Mouse (Mus musculus): ENCODE measurements around the gene Plch2. TPM values are rescaled to one million over a fixed set of nuclear protein-coding genes. Genes with fewer than 3 reads are reported as not detected.

Plch2 gene
- polyA plus RNA-seq, 1 experiment from 2014 or later = 0.30 TPM

GRCm38 (mm10) chr4:155007641-155008040, 48.9 kb downstream of the Plch2 start:
- Histone ChIP-seq H3K27me3 (ENCODE audit: control insufficient read depth, insufficient read depth, low read length) (peaks cover 21% of the 10 kb centered on the region), H3K4me3 (ENCODE audit: low read depth, low read length) (no peak overlapping the region), H3K9me3 (replicated peaks; ENCODE audit: control insufficient read depth, low read length) (no peaks in the 10 kb centered on the region), H3K4me1 (ENCODE audit: control insufficient read depth, insufficient read depth, low read length) (no peaks in the 10 kb centered on the region), H3K9ac (ENCODE audit: low read depth, low read length) (no peak overlapping the region), H3K27ac (ENCODE audit: low read depth, low read length) (no peak overlapping the region), H3K4me2 (no peak overlapping the region), H3K36me3 (ENCODE audit: control insufficient read depth, insufficient read depth, low read length) (no peaks in the 10 kb centered on the region)
- 80% methylated on average over 3 of the region's 3 CpGs for WGBS (ENCODE audit: insufficient replicate concordance)
- ATAC-seq (replicated peaks; ENCODE audit: insufficient number of reproducible peaks, low FRiP score, low TSS enrichment) = no peak

- Histone ChIP-seq H3K4me1 (ENCODE audit: control insufficient read depth, insufficient read depth, low read length) (no peaks in the 10 kb centered on the region), H3K9me3 (replicated peaks; ENCODE audit: control insufficient read depth, low read length) (no peaks in the 10 kb centered on the region), H3K4me2 (no peak overlapping the region), H3K36me3 (ENCODE audit: control insufficient read depth, insufficient read depth, low read length) (no peaks in the 10 kb centered on the region), H3K9ac (ENCODE audit: low read depth, low read length) (no peak overlapping the region), H3K4me3 (ENCODE audit: low read depth, low read length) (no peak overlapping the region), H3K27me3 (ENCODE audit: control insufficient read depth, insufficient read depth, low read length) (peaks cover 21% of the 10 kb centered on the region), H3K27ac (ENCODE audit: low read depth, low read length) (no peak overlapping the region)
- WGBS (ENCODE audit: insufficient replicate concordance) = 52% methylated on average over 10 of the region's 10 CpGs
- ATAC-seq (replicated peaks; ENCODE audit: insufficient number of reproducible peaks, low FRiP score, low TSS enrichment) = no peak
Observed at GRCm38 (mm10) chr4:155006296-155006695, 50.3 kb downstream of the Plch2 start.

DNA sequence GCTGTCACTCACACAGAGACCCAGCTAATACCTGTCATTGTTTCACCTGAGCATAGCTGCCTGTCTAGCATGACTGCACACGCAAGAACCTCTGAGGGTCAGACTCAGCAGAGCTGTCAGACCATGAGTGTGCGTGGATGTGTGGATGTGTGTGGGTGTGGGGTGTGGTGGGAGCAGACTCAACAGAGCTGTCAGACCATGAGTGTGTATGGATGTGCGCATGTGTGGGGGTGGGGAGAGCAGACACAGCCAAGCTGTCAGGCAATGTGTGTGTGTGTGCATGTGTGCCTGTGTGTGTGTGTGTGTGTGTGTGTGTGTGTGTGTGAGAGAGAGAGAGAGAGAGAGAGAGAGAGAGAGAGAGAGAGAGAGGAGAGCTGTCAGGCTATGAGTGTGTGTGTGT, 51.3 kb downstream of the Plch2 start:
- 78% methylated on average over 3 of the region's 3 CpGs for WGBS (ENCODE audit: insufficient replicate concordance)
- H3K4me3 ChIP-seq (ENCODE audit: low read depth, low read length) = no peak overlapping the region
- H3K4me1 ChIP-seq (ENCODE audit: control insufficient read depth, insufficient read depth, low read length) = no peaks in the 10 kb centered on the region
- H3K9ac ChIP-seq (ENCODE audit: low read depth, low read length) = no peak overlapping the region
- peaks cover 16% of the 10 kb centered on the region for H3K27me3 ChIP-seq (ENCODE audit: control insufficient read depth, insufficient read depth, low read length)
- no peaks in the 10 kb centered on the region for H3K36me3 ChIP-seq (ENCODE audit: control insufficient read depth, insufficient read depth, low read length)
- H3K27ac ChIP-seq (ENCODE audit: low read depth, low read length) = no peak overlapping the region
- no peaks in the 10 kb centered on the region for H3K9me3 ChIP-seq (replicated peaks; ENCODE audit: control insufficient read depth, low read length)
- no peak for ATAC-seq (replicated peaks; ENCODE audit: insufficient number of reproducible peaks, low FRiP score, low TSS enrichment)
- H3K4me2 ChIP-seq = no peak overlapping the region

DNA sequence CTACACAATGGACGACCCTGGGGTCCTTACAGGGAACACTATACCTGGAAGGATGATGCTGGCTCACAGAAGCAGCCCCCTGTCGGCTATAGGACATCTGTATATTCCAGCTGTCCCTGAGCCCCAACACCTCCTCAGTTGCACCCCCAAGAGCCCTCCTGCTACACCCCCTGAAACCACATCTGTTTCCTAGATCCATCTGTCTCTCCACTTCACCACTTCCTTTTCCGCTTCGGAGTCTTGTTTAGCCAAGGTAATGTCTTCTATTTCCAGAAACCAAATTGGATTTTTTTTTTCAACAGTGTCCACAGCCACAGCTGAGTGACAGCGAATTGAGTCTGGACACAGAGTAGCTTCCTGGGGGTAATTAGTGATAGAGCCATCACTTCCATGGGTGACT, 57.2 kb downstream of the Plch2 start:
- Histone ChIP-seq H3K4me3 (ENCODE audit: low read depth, low read length) (no peak overlapping the region), H3K4me1 (ENCODE audit: control insufficient read depth, insufficient read depth, low read length) (no peaks in the 10 kb centered on the region), H3K9me3 (replicated peaks; ENCODE audit: control insufficient read depth, low read length) (no peaks in the 10 kb centered on the region), H3K27ac (ENCODE audit: low read depth, low read length) (no peak overlapping the region), H3K9ac (ENCODE audit: low read depth, low read length) (no peak overlapping the region), H3K27me3 (ENCODE audit: control insufficient read depth, insufficient read depth, low read length) (no peaks in the 10 kb centered on the region; the same call in 1 of the 2 replicates), H3K4me2 (no peak overlapping the region), H3K36me3 (ENCODE audit: control insufficient read depth, insufficient read depth, low read length) (no peaks in the 10 kb centered on the region)
- ATAC-seq (replicated peaks; ENCODE audit: insufficient number of reproducible peaks, low FRiP score, low TSS enrichment) = no peak
- 75% methylated on average over 5 of the region's 5 CpGs for WGBS (ENCODE audit: insufficient replicate concordance)

DNA sequence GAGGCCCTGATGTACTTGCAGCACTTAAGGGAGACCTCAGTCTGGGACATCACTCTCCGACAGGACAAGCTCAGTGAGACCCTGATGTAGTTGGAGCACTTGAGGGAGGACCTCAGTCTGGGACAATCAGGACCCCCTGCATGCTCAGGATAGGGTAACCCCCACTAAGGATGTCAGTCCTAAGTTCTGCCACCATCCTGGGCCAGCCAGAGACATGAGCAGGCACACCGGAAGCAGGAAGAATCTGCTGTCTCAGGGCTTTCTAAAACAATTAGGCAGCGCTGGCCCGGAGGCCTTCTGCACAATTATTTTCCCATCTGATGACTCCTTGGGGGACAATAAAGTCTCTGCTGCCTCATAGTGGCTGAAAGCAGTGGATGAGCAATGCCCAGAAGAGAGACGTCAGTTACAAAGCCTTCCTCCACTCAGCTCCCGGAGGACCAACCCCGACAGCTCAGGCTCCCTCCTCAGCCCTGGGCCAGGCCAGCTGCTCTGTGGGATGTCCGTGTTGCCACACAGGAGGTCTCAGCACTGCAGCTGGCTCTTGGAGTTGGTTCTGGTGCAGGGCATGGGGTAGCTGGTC, 59.9 kb downstream of the Plch2 start:
- no peak overlapping the region for H3K9ac ChIP-seq (ENCODE audit: low read depth, low read length)
- no peak overlapping the region for H3K27ac ChIP-seq (ENCODE audit: low read depth, low read length)
- no peaks in the 10 kb centered on the region for H3K36me3 ChIP-seq (ENCODE audit: control insufficient read depth, insufficient read depth, low read length)
- 50% methylated on average over 8 of the region's 8 CpGs for WGBS (ENCODE audit: insufficient replicate concordance)
- H3K27me3 ChIP-seq (ENCODE audit: control insufficient read depth, insufficient read depth, low read length) = no peaks in the 10 kb centered on the region; the same call in 1 of the 2 replicates
- H3K4me2 ChIP-seq = no peak overlapping the region
- no peaks in the 10 kb centered on the region for H3K9me3 ChIP-seq (replicated peaks; ENCODE audit: control insufficient read depth, low read length)
- H3K4me1 ChIP-seq (ENCODE audit: control insufficient read depth, insufficient read depth, low read length) = no peaks in the 10 kb centered on the region
- ATAC-seq (replicated peaks; ENCODE audit: insufficient number of reproducible peaks, low FRiP score, low TSS enrichment) = no peak
- H3K4me3 ChIP-seq (ENCODE audit: low read depth, low read length) = no peak overlapping the region

DNA sequence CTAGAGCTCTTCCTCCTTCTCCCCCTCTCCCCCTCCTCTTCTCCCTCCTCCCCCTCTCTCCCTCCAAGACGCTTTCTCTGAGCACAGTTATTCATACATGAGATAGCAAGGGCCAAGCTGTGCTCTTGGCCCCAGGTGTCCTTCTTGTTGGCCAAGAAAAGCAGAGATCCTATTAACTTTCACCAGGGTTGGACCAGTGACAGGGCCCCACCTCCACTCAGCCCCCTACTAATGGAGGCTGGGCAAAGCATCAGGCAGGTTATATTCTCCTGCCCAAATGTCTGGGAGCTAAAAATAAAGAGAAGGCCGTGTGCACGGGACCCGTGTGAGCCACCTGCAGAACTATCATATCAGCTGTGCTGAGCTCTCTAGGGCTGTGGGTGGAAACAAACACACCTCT, 61.7 kb downstream of the Plch2 start:
- Histone ChIP-seq H3K9ac (ENCODE audit: low read depth, low read length) (no peak overlapping the region), H3K4me1 (ENCODE audit: control insufficient read depth, insufficient read depth, low read length) (no peaks in the 10 kb centered on the region), H3K9me3 (replicated peaks; ENCODE audit: control insufficient read depth, low read length) (no peaks in the 10 kb centered on the region), H3K4me2 (no peak overlapping the region), H3K27me3 (ENCODE audit: control insufficient read depth, insufficient read depth, low read length) (0 out of 2 replicates have a peak, but pooled peaks cover 6% of the 10 kb centered on the region), H3K36me3 (ENCODE audit: control insufficient read depth, insufficient read depth, low read length) (no peaks in the 10 kb centered on the region), H3K27ac (ENCODE audit: low read depth, low read length) (no peak overlapping the region), H3K4me3 (ENCODE audit: low read depth, low read length) (no peak overlapping the region)
- ATAC-seq (replicated peaks; ENCODE audit: insufficient number of reproducible peaks, low FRiP score, low TSS enrichment) = no peak
- WGBS (ENCODE audit: insufficient replicate concordance) = 62% methylated on average over 4 of the region's 4 CpGs

DNA sequence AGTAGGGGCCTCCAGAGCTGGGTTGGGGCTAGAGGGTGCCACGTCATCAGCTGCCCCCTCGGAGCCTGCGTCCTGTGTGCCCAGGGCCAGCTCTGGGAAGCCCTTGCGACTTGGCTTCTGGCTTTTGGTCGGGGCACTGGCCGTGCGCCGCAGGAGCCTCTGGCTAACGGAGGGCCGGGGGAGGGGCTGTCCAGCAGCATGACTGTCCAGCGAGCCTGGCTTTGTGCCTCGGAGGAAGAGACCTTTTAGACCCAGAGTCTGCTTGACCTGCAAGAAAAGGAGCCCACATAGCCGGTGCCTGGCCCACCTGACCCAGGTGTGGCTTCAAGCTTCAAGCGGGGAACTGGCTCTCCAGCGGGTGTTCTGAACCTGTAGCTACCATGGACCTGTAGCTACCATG, 69.8 kb downstream of the Plch2 start:
- no peak for ATAC-seq (replicated peaks; ENCODE audit: insufficient number of reproducible peaks, low FRiP score, low TSS enrichment)
- Histone ChIP-seq H3K9me3 (replicated peaks; ENCODE audit: control insufficient read depth, low read length) (no peaks in the 10 kb centered on the region), H3K4me3 (ENCODE audit: low read depth, low read length) (no peak overlapping the region), H3K27me3 (ENCODE audit: control insufficient read depth, insufficient read depth, low read length) (peaks cover 35% of the 10 kb centered on the region), H3K4me2 (no peak overlapping the region), H3K9ac (ENCODE audit: low read depth, low read length) (no peak overlapping the region), H3K4me1 (ENCODE audit: control insufficient read depth, insufficient read depth, low read length) (peaks cover 6% of the 10 kb centered on the region), H3K36me3 (ENCODE audit: control insufficient read depth, insufficient read depth, low read length) (no peaks in the 10 kb centered on the region), H3K27ac (ENCODE audit: low read depth, low read length) (no peak overlapping the region)
- 77% methylated on average over 15 of the region's 15 CpGs for WGBS (ENCODE audit: insufficient replicate concordance)

- peak overlapping the region; percentile 1; the same call in 1 of the 2 replicates for H3K9ac ChIP-seq (ENCODE audit: low read depth, low read length)
- H3K36me3 ChIP-seq (ENCODE audit: control insufficient read depth, insufficient read depth, low read length) = peaks cover 2% of the 10 kb centered on the region
- H3K27me3 ChIP-seq (ENCODE audit: control insufficient read depth, insufficient read depth, low read length) = peaks cover 31% of the 10 kb centered on the region
- WGBS (ENCODE audit: insufficient replicate concordance) = 19% methylated on average over 17 of the region's 17 CpGs
- peaks cover 6% of the 10 kb centered on the region for H3K4me1 ChIP-seq (ENCODE audit: control insufficient read depth, insufficient read depth, low read length)
- ATAC-seq (replicated peaks; ENCODE audit: insufficient number of reproducible peaks, low FRiP score, low TSS enrichment) = no peak
- no peak overlapping the region for H3K27ac ChIP-seq (ENCODE audit: low read depth, low read length)
- 0 out of 2 replicates have a peak overlapping the region, but pooled peaks have one; percentile 2 for H3K4me3 ChIP-seq (ENCODE audit: low read depth, low read length)
- H3K9me3 ChIP-seq (replicated peaks; ENCODE audit: control insufficient read depth, low read length) = no peaks in the 10 kb centered on the region
- peak overlapping the region; percentile 36 for H3K4me2 ChIP-seq
Observed at GRCm38 (mm10) chr4:154986096-154986495, 70.5 kb downstream of the Plch2 start.

GRCm38 (mm10) chr4:154985151-154985777, 71.3 kb downstream of the Plch2 start:
- H3K4me2 ChIP-seq = no peak overlapping the region

More at GRCm38 (mm10) chr4:154985151-154985777, 71.3 kb downstream of the Plch2 start:
- Histone ChIP-seq H3K4me3 (ENCODE audit: low read depth, low read length) (no peak overlapping the region), H3K9ac (ENCODE audit: low read depth, low read length) (no peak overlapping the region), H3K36me3 (ENCODE audit: control insufficient read depth, insufficient read depth, low read length) (peaks cover 6% of the 10 kb centered on the region), H3K27ac (ENCODE audit: low read depth, low read length) (no peak overlapping the region), H3K4me1 (ENCODE audit: control insufficient read depth, insufficient read depth, low read length) (peaks cover 6% of the 10 kb centered on the region), H3K27me3 (ENCODE audit: control insufficient read depth, insufficient read depth, low read length) (peaks cover 29% of the 10 kb centered on the region), H3K9me3 (replicated peaks; ENCODE audit: control insufficient read depth, low read length) (no peaks in the 10 kb centered on the region)
- ATAC-seq (replicated peaks; ENCODE audit: insufficient number of reproducible peaks, low FRiP score, low TSS enrichment) = no peak
- 80% methylated on average over 5 of the region's 5 CpGs for WGBS (ENCODE audit: insufficient replicate concordance)

Measured in heart, embryonic 11.5 days (tissue).